Mouse (Mus musculus): Measurements from ENCODE around the gene Fbxw8.

Gene Fbxw8

DNA sequence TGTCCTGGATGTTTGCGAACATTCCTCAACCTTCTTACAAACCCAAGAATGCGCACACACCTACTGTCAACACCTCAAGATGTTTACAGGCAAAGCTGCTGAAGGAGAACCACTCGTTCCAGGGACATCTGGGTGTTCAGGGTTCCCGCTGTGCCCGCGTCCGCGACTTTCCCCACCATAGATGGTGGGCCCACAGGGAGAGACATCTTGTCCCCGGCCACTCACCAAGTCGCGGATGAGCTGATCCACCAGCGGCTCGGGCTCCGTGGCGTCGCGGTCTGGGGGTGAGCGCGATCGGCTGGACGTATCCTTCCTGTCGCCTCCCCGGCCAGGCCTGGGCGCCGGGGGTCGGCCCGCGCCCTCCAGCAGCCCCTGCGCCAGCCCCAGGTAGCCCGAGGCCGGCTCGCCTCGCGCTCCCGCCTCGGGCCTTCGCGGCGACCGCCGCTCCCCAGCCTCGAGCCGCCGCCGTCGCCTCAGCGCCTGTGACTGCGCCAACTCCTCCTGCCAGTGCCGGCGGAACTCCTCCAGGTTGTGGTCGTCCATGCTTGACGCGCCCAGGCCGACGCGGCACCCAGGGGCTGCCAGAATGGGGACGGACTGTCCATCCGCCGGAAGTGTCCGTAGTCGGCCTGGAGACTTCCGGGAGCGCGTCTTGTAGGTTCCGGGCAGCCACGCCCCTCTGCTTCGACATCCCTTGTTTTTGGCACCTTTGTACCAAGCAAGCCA is at the start of gene Fbxw8:
Fbxw8 (minus strand) TSS at position 626 of the 726 bp plus-strand sequence.
- peak; percentile 94 for DNase-seq (ENCODE audit: low read depth, low spot score)

DNA sequence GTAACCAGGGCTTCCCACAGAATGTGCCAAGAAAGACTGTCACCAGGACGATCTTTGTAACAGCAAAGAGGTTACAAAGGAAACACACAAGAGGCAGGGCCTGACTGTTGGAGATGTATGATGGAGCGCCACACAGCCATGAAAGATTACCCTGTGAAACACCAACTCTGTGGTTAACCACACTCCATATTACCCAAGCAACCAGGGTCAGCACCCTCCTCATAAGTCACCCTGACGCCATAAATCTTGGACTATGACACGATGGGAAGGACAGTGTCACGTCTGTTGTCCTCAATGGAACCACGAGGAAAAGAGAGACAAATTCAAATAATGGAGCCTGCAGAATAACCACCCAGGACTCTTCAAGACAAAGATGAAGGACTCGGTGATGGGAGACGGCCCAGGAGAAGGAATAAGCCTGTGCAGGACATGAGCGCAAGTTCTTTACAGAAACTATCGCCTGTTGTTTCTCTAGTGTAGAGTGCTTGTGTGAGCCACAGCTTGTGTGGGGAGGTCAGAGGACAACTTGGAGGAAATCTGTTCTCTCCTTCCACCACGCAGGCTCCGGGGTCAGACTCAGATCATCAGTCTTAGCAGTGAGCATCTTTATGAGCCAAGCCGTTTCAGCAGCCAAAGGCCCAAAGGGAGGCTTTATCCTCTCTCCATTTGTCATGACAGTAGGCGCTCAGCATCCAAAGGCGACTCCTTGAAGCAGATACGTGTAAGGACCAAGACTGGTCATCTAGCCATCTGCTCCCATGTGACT is 49.6 kb upstream of the Fbxw8 start:
- DNase-seq (ENCODE audit: low read depth, low spot score): no peak

DNA sequence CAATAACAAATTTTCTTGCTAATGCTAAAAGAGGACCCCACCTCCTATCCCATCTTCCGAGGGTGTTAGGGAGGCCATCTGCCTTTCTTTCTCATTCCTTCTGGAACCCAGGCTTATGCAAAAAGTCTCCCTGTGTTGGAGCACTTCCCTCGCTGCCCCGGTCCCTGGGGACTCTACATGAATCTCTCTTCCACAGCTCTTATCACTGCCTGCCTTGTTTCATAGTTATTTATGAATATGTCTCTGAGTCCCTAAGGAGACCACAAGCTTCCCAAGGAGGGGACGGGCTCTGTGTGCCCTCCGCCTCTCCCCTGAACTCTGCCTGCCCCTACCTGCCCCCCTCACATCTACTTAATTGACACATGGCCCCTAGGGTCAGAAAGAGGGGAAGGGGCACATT is 44.4 kb upstream of the Fbxw8 start:
- DNase-seq (ENCODE audit: low read depth, low spot score): no peak

DNA sequence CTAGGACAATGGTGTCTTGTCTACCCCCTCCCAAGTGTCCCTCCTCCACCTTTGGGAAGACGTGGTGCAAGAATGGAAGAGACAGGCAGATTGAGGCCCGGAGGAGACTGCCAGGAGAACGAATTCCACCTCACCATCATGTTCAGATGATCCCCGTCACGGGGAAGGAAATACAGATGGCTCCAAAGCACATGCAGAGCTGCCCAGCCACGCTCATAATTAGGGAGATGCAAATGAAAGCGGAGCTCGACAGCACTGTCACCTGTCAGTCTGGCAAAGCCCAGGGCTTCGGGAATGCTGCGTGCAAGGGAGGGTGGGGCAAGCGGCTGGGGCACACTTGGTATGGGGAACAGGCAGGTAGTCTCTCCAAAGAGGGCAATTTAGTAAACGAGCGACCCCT is 42.2 kb upstream of the Fbxw8 start:
- DNase-seq (ENCODE audit: low read depth, low spot score): no peak

DNA sequence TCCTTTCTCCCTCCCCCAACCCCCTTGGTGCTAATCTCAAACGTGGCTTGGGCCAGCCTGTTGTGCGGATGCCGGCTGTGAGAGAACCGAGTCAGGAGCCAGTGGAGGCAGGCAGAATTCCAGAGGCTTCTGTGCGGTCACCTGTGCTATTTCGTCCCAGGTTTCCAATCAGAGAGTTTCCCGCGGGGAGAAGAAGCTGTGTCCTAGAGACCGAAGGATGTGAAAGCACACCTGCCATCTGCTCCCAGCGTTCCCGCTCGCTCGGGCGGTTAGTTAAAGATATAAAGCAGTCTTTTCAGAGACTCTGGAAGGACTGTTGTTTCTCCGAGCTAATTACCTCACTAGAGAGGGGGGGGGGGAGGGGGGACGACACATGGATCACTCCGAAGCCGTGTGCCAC is 37.0 kb upstream of the Fbxw8 start:
- DNase-seq (ENCODE audit: low read depth, low spot score): peak; percentile 50

DNA sequence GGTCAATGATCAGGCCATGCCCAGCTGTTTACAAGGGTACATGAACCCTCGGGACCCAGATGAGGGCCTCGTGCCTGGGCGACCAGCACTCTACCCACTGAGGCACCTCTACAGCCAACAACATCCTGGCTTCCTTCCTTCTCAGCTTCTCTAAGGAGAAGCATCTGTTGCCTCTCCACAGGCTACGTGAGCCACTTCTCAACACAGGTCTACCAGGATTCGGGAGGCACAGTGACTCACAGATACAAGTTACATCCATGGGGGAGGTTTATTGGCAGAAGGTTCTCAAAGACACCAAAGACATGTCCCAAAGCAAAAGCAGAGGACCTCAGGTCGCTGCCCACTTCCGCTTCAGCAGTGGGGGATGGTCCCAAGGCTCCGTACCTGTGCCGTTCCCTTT is 35.2 kb upstream of the Fbxw8 start:
- DNase-seq (ENCODE audit: low read depth, low spot score): peak; percentile 70

DNA sequence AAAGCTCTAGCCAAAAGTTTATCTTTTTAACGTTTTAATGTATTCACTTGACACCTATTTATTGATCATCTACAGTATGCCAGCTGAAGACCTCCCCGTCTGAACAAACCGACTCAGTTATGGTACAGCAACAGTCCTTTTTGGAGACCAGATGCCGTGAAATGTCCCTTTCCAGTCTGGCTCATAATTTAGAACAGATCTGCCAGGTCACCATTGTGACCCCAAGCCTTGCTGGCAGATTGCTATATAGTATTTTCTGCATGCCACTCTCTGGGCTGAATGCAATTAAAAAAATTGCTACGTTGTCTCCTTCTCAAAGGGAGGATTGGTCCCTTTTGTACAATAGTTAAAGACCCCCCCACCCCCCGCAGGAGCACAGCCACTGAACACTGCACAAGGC is 33.1 kb upstream of the Fbxw8 start:
- no peak for DNase-seq (ENCODE audit: low read depth, low spot score)

DNA sequence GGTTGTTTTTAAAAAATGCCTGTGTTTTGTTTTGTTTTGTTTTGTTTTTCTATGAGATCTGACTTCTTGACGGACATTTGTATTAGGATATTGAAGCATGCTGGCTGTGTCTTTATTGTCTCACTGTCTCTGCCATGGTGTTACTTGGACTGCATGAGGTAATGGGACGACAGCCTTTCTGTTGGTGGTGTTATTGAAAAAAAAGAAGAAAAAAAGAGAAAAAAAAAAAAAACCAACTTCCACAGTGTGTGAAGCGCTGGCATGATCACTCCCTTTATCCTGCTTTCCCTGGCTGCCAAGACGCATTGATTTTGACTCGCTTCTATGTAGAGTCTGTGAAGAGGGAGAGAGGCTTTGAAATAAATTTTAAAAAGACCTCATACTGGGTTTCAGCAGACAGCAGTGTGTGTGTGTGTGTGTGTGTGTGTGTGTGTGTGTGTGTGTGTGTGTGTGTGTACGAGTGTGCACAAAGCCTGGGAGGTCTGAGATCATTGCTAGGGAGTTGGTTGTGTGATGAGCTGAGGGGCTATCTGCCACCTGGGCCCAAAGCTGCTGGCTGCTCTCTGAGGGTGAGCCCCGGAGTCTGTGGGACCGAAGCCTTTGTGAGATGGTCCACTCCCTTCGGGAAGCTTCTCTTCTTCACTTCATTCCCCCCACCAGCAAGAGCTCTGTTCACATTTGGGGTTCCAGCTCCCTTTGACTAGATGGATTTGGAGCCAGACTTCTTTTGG is 31.8 kb upstream of the Fbxw8 start:
- no peak for DNase-seq (ENCODE audit: low read depth, low spot score)

DNA sequence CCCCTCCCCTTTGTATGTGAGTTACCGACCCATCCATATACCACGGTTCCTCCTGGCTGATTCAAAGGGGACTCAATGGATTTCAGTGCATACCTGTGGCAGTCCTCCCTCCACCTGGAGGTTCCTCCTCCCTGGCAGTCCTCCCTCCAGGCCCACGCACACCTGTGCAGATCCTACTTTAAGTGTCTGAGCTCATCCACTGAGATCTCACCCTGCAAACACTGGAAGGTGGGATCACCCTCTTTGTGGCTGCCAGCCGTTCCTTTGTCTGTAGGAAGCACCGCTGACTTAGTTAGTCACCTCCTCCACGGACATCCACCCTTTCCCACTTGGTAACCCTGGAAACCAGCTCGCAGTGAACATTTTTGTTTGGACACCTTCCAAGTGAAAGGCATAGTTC is 22.4 kb upstream of the Fbxw8 start:
- DNase-seq (ENCODE audit: low read depth, low spot score): peak; percentile 67

DNA sequence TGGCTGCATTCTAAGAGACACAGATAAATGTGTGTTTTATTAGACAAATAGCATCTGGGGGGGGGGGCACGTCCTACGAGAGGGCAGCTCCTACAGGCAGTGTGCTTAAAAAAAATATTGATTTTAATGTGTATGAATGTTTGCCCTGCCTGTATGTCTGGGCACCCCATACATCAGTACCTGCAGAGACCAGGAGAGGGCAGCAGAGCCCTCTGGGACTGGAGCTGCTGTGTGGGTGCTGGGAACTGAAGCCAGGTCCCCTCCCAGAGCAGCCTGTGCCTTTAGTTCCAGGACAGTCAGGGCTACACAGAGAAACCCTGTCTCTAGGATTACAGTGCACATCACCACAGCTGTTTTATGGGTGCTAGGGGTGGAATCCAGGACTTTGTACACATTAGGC is 19.9 kb upstream of the Fbxw8 start:
- DNase-seq (ENCODE audit: low read depth, low spot score): no peak

DNA sequence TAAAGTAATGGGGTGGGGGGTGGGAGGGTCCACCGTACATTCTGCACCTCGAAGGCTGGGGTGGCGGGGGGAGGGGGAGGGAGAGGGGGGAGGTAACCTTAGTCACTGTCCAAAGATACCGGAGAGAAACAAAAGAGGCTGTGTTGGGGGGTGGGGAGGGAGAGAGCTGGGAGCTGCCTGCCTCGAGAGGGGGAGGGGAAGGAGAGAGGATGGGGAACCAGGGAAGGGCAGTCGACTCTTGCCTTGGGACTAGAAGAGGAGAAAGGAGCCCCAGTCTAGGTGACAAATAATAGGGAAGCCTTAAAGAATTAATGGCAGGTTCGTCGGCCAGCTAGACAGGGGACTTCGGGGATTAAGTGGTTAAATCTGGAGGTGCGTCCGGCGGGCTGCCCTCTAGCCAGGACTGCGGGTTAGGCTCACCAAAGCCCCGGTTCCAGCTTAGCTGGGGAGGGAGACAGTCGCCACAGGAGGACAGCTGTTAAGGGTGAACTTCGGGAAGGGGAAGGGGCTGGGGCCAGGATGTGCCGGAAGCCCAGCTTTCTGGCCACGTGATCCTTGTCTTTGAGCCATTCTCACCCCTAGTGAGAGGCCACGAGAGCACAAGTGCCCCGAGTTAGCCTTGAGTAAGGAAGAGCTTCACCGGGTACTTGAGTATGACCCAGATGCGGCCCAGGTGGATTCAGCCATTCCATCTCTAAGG is 19.2 kb upstream of the Fbxw8 start:
- DNase-seq (ENCODE audit: low read depth, low spot score): no peak

DNA sequence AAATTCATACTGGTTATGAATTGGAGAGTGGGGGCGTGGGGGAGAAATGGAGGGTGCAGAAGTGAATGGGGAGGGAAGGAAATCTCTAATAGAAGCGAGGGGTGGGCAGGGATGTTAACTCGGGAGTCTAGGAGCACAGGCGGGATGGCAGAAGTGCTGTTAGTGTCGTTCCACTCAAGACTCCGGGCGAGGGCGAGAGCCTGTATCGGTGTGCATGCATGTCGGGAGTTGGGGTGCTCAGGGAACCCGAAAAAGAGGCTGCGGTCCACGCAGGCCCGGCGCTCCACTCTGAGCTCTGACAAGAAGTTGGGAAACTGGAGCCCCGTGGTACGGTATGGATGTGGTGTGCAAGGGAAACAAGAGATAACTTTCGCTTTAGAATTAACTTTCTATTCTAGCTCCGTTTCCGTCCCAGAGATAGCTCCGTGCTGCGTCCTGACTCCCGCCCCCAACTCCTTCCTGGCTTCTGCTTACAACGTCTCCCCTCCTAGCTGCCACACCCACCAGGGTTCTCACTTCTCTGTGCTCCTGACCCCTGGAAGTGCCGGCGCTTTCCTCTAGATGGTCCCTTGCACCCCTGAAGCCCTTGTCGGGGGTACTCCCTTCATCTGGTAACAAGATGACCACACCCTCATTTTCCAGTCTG is 16.9 kb upstream of the Fbxw8 start:
- DNase-seq (ENCODE audit: low read depth, low spot score): peak; percentile 27

DNA sequence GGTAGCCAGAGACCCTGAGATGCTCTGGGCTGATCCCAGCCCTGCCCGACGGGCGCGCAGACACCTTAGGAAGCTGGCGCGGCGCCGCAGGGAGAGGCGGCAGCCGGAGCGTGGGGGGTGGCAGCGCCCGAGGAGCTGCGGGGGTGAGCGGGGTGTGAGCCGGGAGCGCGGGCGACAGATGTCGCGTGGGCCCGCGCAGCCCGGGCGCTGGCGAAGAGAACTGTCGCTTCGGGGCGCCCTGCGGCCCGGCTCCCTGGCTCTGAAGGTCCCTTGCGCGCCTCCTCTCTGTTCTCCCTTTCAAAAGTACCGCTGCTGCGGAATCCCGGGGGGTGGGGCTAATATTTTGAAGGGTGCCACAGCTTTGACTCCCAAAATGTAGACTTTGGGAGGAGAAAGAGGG is 16.4 kb upstream of the Fbxw8 start:
- peak; percentile 58 for DNase-seq (ENCODE audit: low read depth, low spot score)

DNA sequence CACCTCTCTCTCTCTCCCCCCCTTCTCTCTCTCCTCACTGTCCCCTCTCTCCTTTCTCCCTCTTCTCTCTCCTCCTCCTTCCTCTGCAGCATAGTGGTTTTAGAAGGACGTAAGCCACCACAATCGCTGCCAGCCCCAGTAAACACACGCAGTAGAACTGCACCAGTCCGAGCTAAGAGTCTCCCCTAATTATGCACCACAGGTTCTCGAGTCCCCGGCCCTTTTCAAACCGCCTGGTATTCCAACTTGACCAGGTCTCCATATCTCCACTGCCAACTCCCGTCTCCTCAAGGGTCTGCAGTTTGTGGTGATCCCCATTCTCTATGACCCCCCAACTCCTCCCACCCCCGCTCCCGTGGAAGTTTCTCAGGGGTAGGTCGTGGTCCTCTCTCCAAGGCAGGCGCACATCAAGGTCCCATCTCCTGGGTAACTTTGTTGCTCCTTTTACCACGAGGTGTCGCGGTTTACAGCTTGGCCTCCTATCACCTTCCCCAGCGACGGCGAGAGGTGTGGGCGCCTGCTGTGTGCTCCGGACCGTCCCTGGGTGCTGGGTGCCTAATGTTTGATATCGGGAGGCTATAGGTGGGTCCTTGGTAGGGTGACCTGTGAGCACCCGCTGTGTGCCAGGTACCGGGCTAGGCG is 15.7 kb upstream of the Fbxw8 start:
- peak; percentile 63 for DNase-seq (ENCODE audit: low read depth, low spot score)

DNA sequence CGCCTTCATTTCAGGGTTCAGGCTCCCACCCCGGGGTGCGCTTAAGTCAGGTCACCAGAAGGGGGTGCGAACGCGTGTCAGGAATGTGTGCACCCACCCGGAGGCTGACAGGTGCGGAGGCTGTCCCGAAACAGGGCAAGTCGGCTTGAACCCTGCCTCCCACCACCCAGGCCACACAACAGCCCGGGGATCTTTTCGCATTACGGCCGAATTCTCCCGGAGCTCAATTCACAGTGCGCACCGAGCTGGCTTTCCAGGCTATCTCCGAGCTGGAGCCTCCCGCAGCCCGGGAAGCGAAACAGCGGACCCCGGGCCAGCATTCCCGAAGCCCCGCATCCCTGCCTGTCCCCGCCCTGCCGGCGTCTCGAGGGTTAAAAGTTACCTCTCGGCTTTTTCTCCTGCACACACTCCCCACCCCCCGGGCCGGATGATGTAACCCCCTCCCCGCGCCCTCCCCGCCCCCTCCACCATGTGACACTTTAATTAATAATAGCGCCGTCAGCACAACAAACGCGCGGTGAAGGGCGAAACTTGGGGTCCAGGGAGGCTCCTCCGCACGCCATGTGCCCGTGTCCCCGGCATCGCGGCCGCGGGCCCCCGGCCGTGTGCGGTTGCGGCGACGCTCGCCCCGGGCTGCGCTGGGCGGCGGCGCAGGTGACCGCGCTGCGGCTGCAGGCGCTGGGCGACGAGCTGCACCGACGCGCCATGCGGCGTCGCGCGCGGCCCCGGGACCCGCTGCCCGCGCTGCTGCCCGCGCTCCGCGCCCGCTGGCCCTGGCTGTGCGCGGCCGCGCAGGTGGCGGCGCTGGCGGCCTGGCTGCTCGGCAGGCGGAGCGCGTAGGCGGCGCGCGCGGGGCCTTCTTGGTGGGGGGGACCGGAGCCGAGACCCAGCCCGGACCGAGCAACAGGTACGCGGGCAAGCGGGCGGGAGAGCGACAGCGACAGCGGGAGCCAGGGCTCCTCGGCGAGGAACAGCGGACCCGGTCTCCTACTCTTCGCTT is 14.3 kb upstream of the Fbxw8 start:
- DNase-seq (ENCODE audit: low read depth, low spot score): peak; percentile 58

DNA sequence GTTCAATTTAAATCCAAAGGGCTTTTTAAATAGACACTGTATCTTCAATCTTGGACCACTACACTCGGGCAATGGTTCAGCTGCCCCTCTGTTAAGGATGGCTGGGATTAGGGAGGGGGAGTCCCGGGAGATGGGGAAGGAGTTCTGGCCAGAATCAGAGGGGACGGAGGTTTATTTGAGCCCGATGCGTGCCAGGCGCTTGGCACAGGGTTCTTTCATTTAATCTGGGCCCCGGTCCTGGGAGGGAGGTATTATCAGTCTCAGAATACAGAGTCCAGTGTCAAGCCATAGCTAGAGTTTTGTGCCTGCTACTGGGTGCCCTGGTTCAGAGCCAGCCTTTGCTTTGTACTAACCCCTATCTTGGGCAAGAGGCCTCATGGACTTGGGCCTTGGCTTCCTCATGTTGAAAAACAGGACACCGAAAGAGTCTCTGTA is 12.3 kb upstream of the Fbxw8 start:
- no peak for DNase-seq (ENCODE audit: low read depth, low spot score)

DNA sequence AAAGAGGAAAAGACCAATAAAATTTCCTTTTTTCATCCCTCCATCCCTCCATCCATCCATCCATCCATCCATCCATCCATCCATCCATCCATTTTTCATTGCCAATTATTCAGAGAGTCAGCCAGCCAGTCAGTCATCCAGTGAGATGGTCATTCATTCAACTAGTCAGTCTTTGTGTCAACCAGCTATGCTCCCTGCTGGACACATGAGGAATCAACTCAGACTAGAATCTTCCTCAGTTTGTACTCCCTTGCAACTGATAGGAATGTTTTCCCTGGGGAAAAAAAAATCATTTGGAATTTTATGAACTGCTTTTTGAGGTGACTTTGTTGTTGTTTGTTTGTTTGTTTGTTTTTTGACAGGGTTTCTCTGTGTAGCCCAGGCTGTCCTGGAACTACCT is 10.2 kb upstream of the Fbxw8 start:
- DNase-seq (ENCODE audit: low read depth, low spot score): no peak

DNA sequence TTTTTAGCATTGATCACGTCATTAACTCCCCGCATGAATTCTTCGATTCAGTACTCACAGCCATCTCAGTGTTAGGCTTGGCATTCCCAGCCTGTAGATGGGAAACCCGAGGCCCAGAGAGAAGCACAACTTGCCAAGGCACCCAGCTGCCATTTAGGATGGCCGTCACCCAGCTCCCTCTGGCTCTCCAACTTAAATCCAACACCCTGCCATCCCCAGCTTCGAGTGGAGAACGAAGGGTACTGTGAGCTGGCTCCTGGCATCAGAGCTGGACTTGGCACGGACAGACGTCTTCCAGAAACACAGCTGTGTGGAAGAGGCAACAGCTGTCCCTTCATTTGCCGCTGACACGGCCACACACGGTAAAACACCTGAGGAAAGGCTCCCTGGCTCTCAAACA is 9.3 kb upstream of the Fbxw8 start, which contains the start of gene Hrk:
Hrk (plus strand) TSS at position 68 of the 400 bp plus-strand sequence.
- DNase-seq (ENCODE audit: low read depth, low spot score): peak; percentile 52

DNA sequence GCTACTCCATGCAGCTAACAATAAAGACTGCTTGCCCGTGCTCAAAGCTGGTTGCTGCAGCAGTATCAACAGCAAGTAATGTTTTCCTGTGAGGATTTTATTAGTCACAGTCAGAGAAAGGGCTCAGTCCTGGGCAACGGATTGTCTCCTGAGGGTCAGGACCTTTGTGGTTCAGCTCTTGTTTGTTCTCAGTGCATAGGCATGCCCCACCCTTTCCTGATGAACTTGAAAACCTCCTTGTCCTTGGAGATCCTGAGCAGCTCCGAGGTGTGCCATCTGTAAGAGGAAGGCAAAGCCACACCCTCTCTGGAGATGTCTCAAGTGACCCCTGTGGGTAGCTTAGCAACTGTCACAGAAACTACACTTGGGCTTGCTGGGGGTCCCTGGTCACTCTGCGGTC is 5.4 kb upstream of the Fbxw8 start:
- DNase-seq (ENCODE audit: low read depth, low spot score): no peak

DNA sequence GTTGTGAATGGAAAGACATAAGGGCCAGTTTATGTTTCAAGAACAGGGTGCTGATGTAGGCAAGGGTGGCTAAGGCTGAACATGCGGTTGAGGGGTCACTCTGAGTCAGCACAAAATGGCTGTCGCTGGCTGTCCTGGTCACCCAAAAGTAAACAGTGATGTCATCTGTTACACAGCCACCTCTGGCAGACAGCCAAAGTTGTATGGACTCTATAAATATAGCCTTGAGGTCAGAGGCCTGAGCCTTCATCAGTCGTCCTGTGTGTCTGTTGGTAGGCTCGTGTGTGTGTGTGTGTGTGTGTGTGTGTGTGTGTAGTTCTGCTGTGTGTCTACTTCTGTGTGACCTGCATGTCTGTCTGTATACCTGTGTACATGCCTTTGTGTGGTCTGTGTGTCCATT is 1.7 kb upstream of the Fbxw8 start:
- no peak for DNase-seq (ENCODE audit: low read depth, low spot score)
